In genomic region chr1:181860659-181861058, GRCm38 (mm10) we compare ENCODE assay signal across 7 mouse cellular contexts. TPM values are rescaled to one million over a fixed set of nuclear protein-coding genes. Genes with fewer than 3 reads are reported as not detected.
A peak's percentile ranks its signal among the peaks of the same experiment; 100 is the strongest.
DNase-seq lines count a peak whose midpoint lies in the region; ATAC-seq and TF ChIP-seq lines count a peak whose summit lies in the region.

No protein-coding gene starts in this region.

- no peak for TF ChIP-seq CTCF in kidney, adult 2 months (conservative IDR thresholded peaks at IDR 0.05; ENCODE audit: insufficient read depth, insufficient read length, low read depth, low read length)
- no peak for TF ChIP-seq CTCF in stomach, postnatal 0 days (IDR thresholded peaks at IDR 0.05; ENCODE audit: low read depth)

- H3K4me3 ChIP-seq in kidney, adult 2 months (ENCODE audit: insufficient read depth, low read depth, low read length): no peak overlapping the region
- no peak overlapping the region for H3K4me3 ChIP-seq in stomach, postnatal 0 days (ENCODE audit: low read depth, low read length)

- peak overlapping the region; percentile 33 for H3K27ac ChIP-seq in kidney, adult 2 months (ENCODE audit: insufficient read depth, low read depth, low read length)
- H3K27ac ChIP-seq in stomach, postnatal 0 days (replicated peaks): peak overlapping the region; percentile 35; the same call in 1 of the 2 replicates

- no peaks in the 10 kb centered on the region for H3K36me3 ChIP-seq in kidney, adult 2 months (ENCODE audit: control insufficient read depth, insufficient read depth, low read length)
- no peaks in the 10 kb centered on the region for H3K36me3 ChIP-seq in stomach, postnatal 0 days (ENCODE audit: control insufficient read depth, insufficient read depth, low read length)

- peak; percentile 96 for ATAC-seq in activated CD4-positive, CD25-positive, alpha-beta regulatory T cell, adult 4 months
- peak; percentile 93 for ATAC-seq in stomach, postnatal 0 days (ENCODE audit: low FRiP score, low TSS enrichment)

- H3K9me3 ChIP-seq in stomach, postnatal 0 days (ENCODE audit: control insufficient read depth, low read length): no peaks in the 10 kb centered on the region

- H3K27me3 ChIP-seq in kidney, adult 2 months (replicated peaks; ENCODE audit: control insufficient read depth, insufficient read depth, low read length): no peaks in the 10 kb centered on the region
- no peaks in the 10 kb centered on the region for H3K27me3 ChIP-seq in stomach, postnatal 0 days (ENCODE audit: control insufficient read depth, insufficient read depth, low read length)

- 26% methylated on average over 5 of the region's 5 CpGs for WGBS in kidney, adult 2 months
- 8% methylated on average over 5 of the region's 5 CpGs for WGBS in stomach, postnatal 0 days

- peak; percentile 76 to 83 for DNase-seq in CD8-positive naive resting alpha-beta T cell, adult 2 months (ENCODE audit: low read depth in 2 of 2, low spot score in 2 of 2)
- peak; percentile 33 for DNase-seq in gastrocnemius, postnatal 10 days
- DNase-seq in kidney, adult 2 months: peak; percentile 93
- peak; percentile 96 for DNase-seq in lung, postnatal 10 days
- DNase-seq in stomach, postnatal 0 days (ENCODE audit: low spot score): peak; percentile 92
- no peak for DNase-seq in layer of hippocampus, postnatal 36 days

- no peak overlapping the region for H3K4me2 ChIP-seq in stomach, postnatal 0 days (replicated peaks; ENCODE audit: low read depth)

- no peak overlapping the region for H3K9ac ChIP-seq in stomach, postnatal 0 days (ENCODE audit: low read length)

- TF ChIP-seq EP300 in stomach, postnatal 0 days (optimal IDR thresholded peaks at IDR 0.05): no peak

- no peaks in the 10 kb centered on the region for H3K4me1 ChIP-seq in kidney, adult 2 months (ENCODE audit: control insufficient read depth, insufficient read depth, low read length)
- 0 out of 2 replicates have a peak, but pooled peaks cover 3% of the 10 kb centered on the region for H3K4me1 ChIP-seq in stomach, postnatal 0 days (replicated peaks; ENCODE audit: control insufficient read depth, insufficient read depth)

- TF ChIP-seq POLR2A in kidney, adult 2 months (IDR thresholded peaks at IDR 0.05; ENCODE audit: low read depth, low read length): no peak

RNA-seq across cellular contexts. Expression of gene Lbr, which starts 17.8 kb away (rescaled TPM):
- polyA plus RNA-seq in activated CD4-positive, CD25-positive, alpha-beta regulatory T cell, adult 4 months (2017; shearing (Covaris generic)): 100 to 1,000 TPM; 393 to 404 TPM
- total RNA-seq in gastrocnemius, postnatal 10 days (2021): 10 to 100 TPM; 34.4 to 40.9 TPM
- 11.5 and 14.5 TPM in 2 replicates for polyA plus RNA-seq in kidney, adult 2 months (2012; rRNA removed)
- 46.8 and 49.8 TPM in 2 replicates for polyA plus RNA-seq in stomach, postnatal 0 days (2015; fragmentation: Nextera tagmentation; extraction: Ambion mirVana)
- 10 to 100 TPM; 10.3 to 18.0 TPM for total RNA-seq in layer of hippocampus, postnatal 36 days (2021)

Comparison
In these comparisons a context has a peak if more than half of its experiments do, and no peak if none do; other contexts are left out.
1. DNase-seq: peak in CD8-positive naive resting alpha-beta T cell, adult 2 months (2 of 2), gastrocnemius, postnatal 10 days (single experiment), kidney, adult 2 months (single experiment), lung, postnatal 10 days (single experiment) and stomach, postnatal 0 days (single experiment); none in layer of hippocampus, postnatal 36 days (0 of 2).